Mouse (Mus musculus): ENCODE results near the gene Ogn.

DNA sequence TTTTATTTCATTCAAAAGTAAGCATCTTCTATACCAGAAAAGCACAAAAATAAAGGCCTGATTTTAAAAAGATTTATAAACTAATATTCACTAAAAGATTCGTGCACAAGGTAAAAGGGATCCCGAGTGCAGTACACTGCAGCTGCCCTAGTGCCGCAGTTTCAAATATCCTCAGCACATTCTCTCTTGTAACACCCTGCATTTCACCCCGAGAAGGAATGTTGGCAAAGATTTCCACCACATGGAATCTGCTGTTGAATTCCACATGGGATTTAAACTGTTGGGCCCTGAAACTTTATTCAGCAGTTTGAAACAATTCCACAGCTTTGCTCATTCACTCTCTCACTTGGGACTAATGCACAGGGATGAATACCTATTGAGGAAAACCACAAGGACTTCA is at the start of gene Ogn:
- no peak for TF ChIP-seq CTCF (IDR thresholded peaks at IDR 0.05; ENCODE audit: control insufficient read depth, insufficient read depth, insufficient read length)
- TF ChIP-seq MAX (IDR thresholded peaks at IDR 0.05), result no peak
- TF ChIP-seq CEBPB (IDR thresholded peaks at IDR 0.05; ENCODE audit: low read depth), result no peak
